Mouse (Mus musculus): ENCODE measurements around the gene Epdr1.

DNA sequence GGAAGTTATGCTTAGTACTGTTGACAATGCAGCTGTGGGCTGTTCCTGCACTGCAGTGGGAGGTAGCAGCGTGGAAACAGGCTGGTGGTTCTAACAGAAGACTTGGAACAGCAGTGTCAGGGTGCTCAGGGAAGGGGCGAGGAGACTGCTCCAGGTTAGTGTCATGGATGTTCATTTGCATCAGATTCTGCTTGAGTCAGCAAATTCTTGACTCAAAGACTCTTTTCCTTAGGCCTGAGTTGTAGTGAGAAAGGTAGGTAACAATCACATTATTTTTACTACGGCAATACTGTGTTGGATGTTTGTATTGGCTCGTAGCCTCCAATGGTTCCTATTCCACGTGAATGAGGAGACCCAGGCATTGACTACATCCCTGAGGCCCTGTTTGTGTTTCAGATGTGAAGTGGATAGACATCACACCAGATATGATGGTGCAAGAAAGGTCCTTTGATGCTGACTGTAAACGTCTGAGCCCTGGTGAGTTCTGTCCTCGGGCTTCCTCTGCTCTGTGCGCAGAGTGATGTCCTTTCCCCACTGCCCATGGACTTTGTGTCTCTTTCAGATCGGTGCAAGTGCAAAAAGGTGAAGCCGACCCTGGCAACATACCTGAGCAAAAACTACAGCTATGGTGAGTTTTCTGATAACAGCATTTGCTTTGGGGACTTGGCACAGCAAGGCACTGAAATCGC is 5.0 kb upstream of the Epdr1 start:
- TF ChIP-seq CHD2 (IDR thresholded peaks at IDR 0.05; ENCODE audit: low read depth, low read length) (no peak), ZNF384 (IDR thresholded peaks at IDR 0.05; ENCODE audit: low read depth, low read length) (no peak)
